Mouse (Mus musculus) neural tube, embryonic 15.5 days (tissue): ENCODE data around the gene Dnajc11. TPM values are rescaled to one million over a fixed set of nuclear protein-coding genes. Genes with fewer than 3 reads are reported as not detected.

ENCODE experiments used
- polyA plus RNA-seq: library from polyadenylated mRNA; unstranded; fragments of >200 nt; fragmentation: Nextera tagmentation; extraction: Ambion mirVana; gene quantifications from 2 replicates; pipeline ENCODE4 v1.2.1, GENCODE M21; 2015

The Dnajc11 gene
- polyA plus RNA-seq, 1 experiment from 2014 or later = 82.6 TPM

Other genes with a start within 250 kb of the Dnajc11 start
- 158 and 161 TPM in 2 replicates for gene Camta1, start 71.8 kb upstream of the Dnajc11 start, polyA plus RNA-seq
- gene Thap3, start 55.3 kb downstream of the Dnajc11 start, polyA plus RNA-seq = 37.8 and 38.3 TPM in 2 replicates
- gene Phf13, start 62.6 kb downstream of the Dnajc11 start, polyA plus RNA-seq = 21.3 TPM in 2 replicates
- gene Klhl21, start 75.1 kb downstream of the Dnajc11 start, polyA plus RNA-seq = 5.7 and 7.8 TPM in 2 replicates
- gene Zbtb48, start 94.0 kb downstream of the Dnajc11 start, polyA plus RNA-seq = 15.9 and 16.4 TPM in 2 replicates
- gene Tas1r1, start 104.9 kb downstream of the Dnajc11 start, polyA plus RNA-seq = 2.1 and 2.2 TPM in 2 replicates
- gene Nol9, start 105.6 kb downstream of the Dnajc11 start, polyA plus RNA-seq = 26.0 and 26.4 TPM in 2 replicates
- 13.5 and 13.6 TPM in 2 replicates for gene Plekhg5, start 138.8 kb downstream of the Dnajc11 start, polyA plus RNA-seq
- 1.2 and 2.4 TPM in 2 replicates for gene Tnfrsf25, start 182.2 kb downstream of the Dnajc11 start, polyA plus RNA-seq
- 0.31 and 3.3 TPM in 2 replicates for gene Espn, start 218.7 kb downstream of the Dnajc11 start, polyA plus RNA-seq
- not detected in 2 replicates for gene Hes2, start 225.2 kb downstream of the Dnajc11 start, polyA plus RNA-seq
- 402 and 456 TPM in 2 replicates for gene Acot7, start 244.4 kb downstream of the Dnajc11 start, polyA plus RNA-seq